Mouse (Mus musculus): ENCODE measurements around the gene Slit3.

- TF ChIP-seq EP300 (IDR thresholded peaks at IDR 0.05) (no peak), CTCF (IDR thresholded peaks at IDR 0.05) (no peak)
Measured at GRCm38 (mm10) chr11:35487966-35488365, 366.9 kb downstream of the Slit3 start.

Measured in lung, postnatal 0 days (tissue).